Mouse (Mus musculus): ENCODE data around the gene Ifnl3. TPM values are rescaled to one million over a fixed set of nuclear protein-coding genes. Genes with fewer than 3 reads are reported as not detected.
"Not testable (repeated sequence)": the region's sequence is repeated elsewhere in the genome, so short reads cannot be mapped to it uniquely, and the experiment has no call there.

Gene Ifnl3
- polyA plus RNA-seq, 1 experiment from 2014 or later: not detected

GRCm38 (mm10) chr7:28509121-28509520, 13.5 kb upstream of the Ifnl3 start:
- not testable (repeated sequence) for ATAC-seq (ENCODE audit: insufficient number of reproducible peaks, low FRiP score, low TSS enrichment, low read depth); H3K27me3 ChIP-seq; H3K27ac ChIP-seq (replicated peaks); H3K9ac ChIP-seq; H3K4me2 ChIP-seq (replicated peaks); H3K4me3 ChIP-seq (replicated peaks); H3K9me3 ChIP-seq (replicated peaks); H3K4me1 ChIP-seq; H3K36me3 ChIP-seq
- whole genome bisulfite sequencing: 68% methylated on average over 2 of the region's 2 CpGs

GRCm38 (mm10) chr7:28510405-28510974, 12.1 kb upstream of the Ifnl3 start, which contains the start of gene Ifnl2:
Gene Ifnl2, minus strand, starts transcription at chr7:28510455.
- WGBS: 44% methylated on average over 8 of the region's 8 CpGs
- not testable (repeated sequence) for H3K36me3 ChIP-seq; H3K4me3 ChIP-seq (replicated peaks)

GRCm38 (mm10) chr7:28511441-28511840, 11.2 kb upstream of the Ifnl3 start:
- no peaks in the 10 kb centered on the region for H3K36me3 ChIP-seq
- no peaks in the 10 kb centered on the region for H3K9me3 ChIP-seq (replicated peaks)
- H3K4me3 ChIP-seq (replicated peaks): no peak overlapping the region
- no peak for ATAC-seq (ENCODE audit: insufficient number of reproducible peaks, low FRiP score, low TSS enrichment, low read depth)
- no peak overlapping the region for H3K4me2 ChIP-seq (replicated peaks)
- no peak overlapping the region for H3K9ac ChIP-seq
- no peaks in the 10 kb centered on the region for H3K4me1 ChIP-seq
- H3K27ac ChIP-seq (replicated peaks): no peak overlapping the region
- no peaks in the 10 kb centered on the region for H3K27me3 ChIP-seq
- 67% methylated on average over 8 of the region's 8 CpGs for WGBS

More at GRCm38 (mm10) chr7:28510405-28510974, 12.1 kb upstream of the Ifnl3 start, which contains the start of gene Ifnl2:
- H3K9me3 ChIP-seq (replicated peaks); H3K27me3 ChIP-seq; H3K4me2 ChIP-seq (replicated peaks); ATAC-seq (ENCODE audit: insufficient number of reproducible peaks, low FRiP score, low TSS enrichment, low read depth); H3K4me1 ChIP-seq; H3K27ac ChIP-seq (replicated peaks); H3K9ac ChIP-seq: not testable (repeated sequence)

- Histone ChIP-seq H3K36me3 (no peaks in the 10 kb centered on the region), H3K9me3 (replicated peaks) (no peaks in the 10 kb centered on the region), H3K4me2 (replicated peaks) (no peak overlapping the region), H3K4me1 (no peaks in the 10 kb centered on the region), H3K27ac (replicated peaks) (no peak overlapping the region), H3K27me3 (no peaks in the 10 kb centered on the region), H3K9ac (no peak overlapping the region), H3K4me3 (replicated peaks) (no peak overlapping the region)
- ATAC-seq (ENCODE audit: insufficient number of reproducible peaks, low FRiP score, low TSS enrichment, low read depth): no peak
- 4% methylated on average over 19 of the region's 19 CpGs for WGBS
Observed at GRCm38 (mm10) chr7:28527922-28528719, 5.5 kb downstream of the Ifnl3 start.

GRCm38 (mm10) chr7:28532005-28532404, 9.4 kb downstream of the Ifnl3 start:
- Histone ChIP-seq H3K9me3 (replicated peaks) (no peaks in the 10 kb centered on the region), H3K4me1 (no peaks in the 10 kb centered on the region), H3K4me2 (replicated peaks) (no peak overlapping the region), H3K36me3 (no peaks in the 10 kb centered on the region), H3K27me3 (no peaks in the 10 kb centered on the region), H3K27ac (replicated peaks) (no peak overlapping the region), H3K4me3 (replicated peaks) (no peak overlapping the region), H3K9ac (no peak overlapping the region)
- WGBS: 52% methylated on average over 8 of the region's 8 CpGs
- ATAC-seq (ENCODE audit: insufficient number of reproducible peaks, low FRiP score, low TSS enrichment, low read depth): no peak

- ATAC-seq (ENCODE audit: insufficient number of reproducible peaks, low FRiP score, low TSS enrichment, low read depth); H3K36me3 ChIP-seq; H3K27ac ChIP-seq (replicated peaks); H3K4me2 ChIP-seq (replicated peaks); H3K9me3 ChIP-seq (replicated peaks); H3K4me1 ChIP-seq; H3K4me3 ChIP-seq (replicated peaks); H3K9ac ChIP-seq: not testable (repeated sequence)
- H3K27me3 ChIP-seq: peaks cover 11% of the 10 kb centered on the region
- 85% methylated on average over 6 of the region's 6 CpGs for WGBS
Observed at GRCm38 (mm10) chr7:28538886-28539285, 16.2 kb downstream of the Ifnl3 start.

- Histone ChIP-seq H3K4me1 (0 out of 2 replicates have a peak, but pooled peaks cover 2% of the 10 kb centered on the region), H3K4me2 (replicated peaks) (no peak within 1 kb of the TSS), H3K9me3 (replicated peaks) (no peaks in the 10 kb centered on the region), H3K9ac (no peak within 1 kb of the TSS), H3K36me3 (no peaks in the 10 kb centered on the region), H3K27ac (replicated peaks) (no peak within 1 kb of the TSS), H3K4me3 (replicated peaks) (no peak within 1 kb of the TSS), H3K27me3 (peaks cover 27% of the 10 kb centered on the region)
- ATAC-seq (ENCODE audit: insufficient number of reproducible peaks, low FRiP score, low TSS enrichment, low read depth): no peak
- WGBS: 83% methylated on average over 4 of the region's 4 CpGs
Observed at GRCm38 (mm10) chr7:28540526-28540925, 17.9 kb downstream of the Ifnl3 start, which contains the start of gene Sycn. Gene Sycn, plus strand, starts transcription at chr7:28540885.

GRCm38 (mm10) chr7:28544051-28544601, 21.5 kb downstream of the Ifnl3 start:
- no peaks in the 10 kb centered on the region for H3K9me3 ChIP-seq (replicated peaks)
- WGBS: 7% methylated on average over 22 of the region's 27 CpGs
- H3K9ac ChIP-seq: no peak overlapping the region
- no peak for ATAC-seq (ENCODE audit: insufficient number of reproducible peaks, low FRiP score, low TSS enrichment, low read depth)
- no peak overlapping the region for H3K27ac ChIP-seq (replicated peaks)
- no peak overlapping the region for H3K4me3 ChIP-seq (replicated peaks)
- no peak overlapping the region for H3K4me2 ChIP-seq (replicated peaks)
- H3K36me3 ChIP-seq: no peaks in the 10 kb centered on the region
- peaks cover 56% of the 10 kb centered on the region for H3K27me3 ChIP-seq
- H3K4me1 ChIP-seq: peaks cover 20% of the 10 kb centered on the region

GRCm38 (mm10) chr7:28545048-28545890, 22.6 kb downstream of the Ifnl3 start:
- ATAC-seq (ENCODE audit: insufficient number of reproducible peaks, low FRiP score, low TSS enrichment, low read depth): no peak
- Histone ChIP-seq H3K27ac (replicated peaks) (no peak overlapping the region), H3K27me3 (peaks cover 56% of the 10 kb centered on the region), H3K9me3 (replicated peaks) (no peaks in the 10 kb centered on the region), H3K36me3 (no peaks in the 10 kb centered on the region), H3K4me3 (replicated peaks) (no peak overlapping the region), H3K4me2 (replicated peaks) (no peak overlapping the region), H3K4me1 (peaks cover 20% of the 10 kb centered on the region), H3K9ac (no peak overlapping the region)
- WGBS: 20% methylated on average over 14 of the region's 14 CpGs

- peaks cover 20% of the 10 kb centered on the region for H3K4me1 ChIP-seq
- 49% methylated on average over 7 of the region's 7 CpGs for WGBS
- H3K9ac ChIP-seq: no peak overlapping the region
- H3K4me3 ChIP-seq (replicated peaks): 0 out of 2 replicates have a peak overlapping the region, but pooled peaks have one; percentile 19
- no peaks in the 10 kb centered on the region for H3K9me3 ChIP-seq (replicated peaks)
- no peak for ATAC-seq (ENCODE audit: insufficient number of reproducible peaks, low FRiP score, low TSS enrichment, low read depth)
- H3K36me3 ChIP-seq: no peaks in the 10 kb centered on the region
- H3K27me3 ChIP-seq: peaks cover 56% of the 10 kb centered on the region
- no peak overlapping the region for H3K27ac ChIP-seq (replicated peaks)
- H3K4me2 ChIP-seq (replicated peaks): no peak overlapping the region
Observed at GRCm38 (mm10) chr7:28545891-28546210, 23.2 kb downstream of the Ifnl3 start.

- Histone ChIP-seq H3K27me3 (peaks cover 56% of the 10 kb centered on the region), H3K9ac (no peak overlapping the region), H3K27ac (replicated peaks) (no peak overlapping the region), H3K36me3 (no peaks in the 10 kb centered on the region), H3K4me1 (peaks cover 20% of the 10 kb centered on the region), H3K9me3 (replicated peaks) (no peaks in the 10 kb centered on the region), H3K4me2 (replicated peaks) (peak overlapping the region; percentile 42), H3K4me3 (replicated peaks) (peak overlapping the region; percentile 19)
- ATAC-seq (ENCODE audit: insufficient number of reproducible peaks, low FRiP score, low TSS enrichment, low read depth): no peak
- WGBS: 2% methylated on average over 22 of the region's 22 CpGs
Observed at GRCm38 (mm10) chr7:28546649-28547048, 24.0 kb downstream of the Ifnl3 start.
